Mouse (Mus musculus) testis, adult 2 months (tissue): ENCODE data around the gene Tomm20l. TPM values are rescaled to one million over a fixed set of nuclear protein-coding genes. Genes with fewer than 3 reads are reported as not detected.
A peak's percentile ranks its signal among the peaks of the same experiment; 100 is the strongest.

Experiments used
- H3K27ac ChIP-seq: fragments of 200-500 bp; 2 replicates; pipeline ENCODE4 v1.5.1; 2012; ENCODE audit warnings: low read depth, low read length; ENCODE audit not compliant: control insufficient read depth, insufficient read depth
- H3K27me3 ChIP-seq: fragments of 200-500 bp; 2 replicates; pipeline ENCODE4 v1.6.1; 2012; ENCODE audit warnings: mild to moderate bottlenecking, low read length, moderate library complexity; ENCODE audit not compliant: control insufficient read depth, insufficient read depth
- H3K36me3 ChIP-seq: fragments of 200-500 bp; 2 replicates; pipeline ENCODE4 v1.6.1; 2012; ENCODE audit warnings: mild to moderate bottlenecking, low read length; ENCODE audit not compliant: control insufficient read depth, insufficient read depth
- H3K4me1 ChIP-seq: fragments of 200-500 bp; 2 replicates; pipeline ENCODE4 v1.6.1; 2012; ENCODE audit warnings: low read length; ENCODE audit not compliant: control insufficient read depth, insufficient read depth
- H3K4me3 ChIP-seq: fragments of 200-500 bp; 2 replicates; pipeline ENCODE4 v1.5.1; 2012; ENCODE audit warnings: low read depth, mild to moderate bottlenecking, low read length, moderate library complexity, mixed read lengths; ENCODE audit not compliant: control insufficient read depth
- CTCF ChIP-seq: fragments of 200-500 bp; IDR thresholded peaks from 2 replicates; pipeline ENCODE4 v1.5.1; 2012; ENCODE audit warnings: low read depth, mild to moderate bottlenecking, inconsistent platforms, low read length, moderate library complexity; ENCODE audit not compliant: control insufficient read depth, insufficient read depth, insufficient replicate concordance
- POLR2A ChIP-seq: fragments of 200-500 bp; IDR thresholded peaks from 2 replicates; pipeline ENCODE4 v1.6.1; 2012; ENCODE audit warnings: low read depth, mild to moderate bottlenecking, inconsistent platforms, low read length, moderate library complexity; ENCODE audit not compliant: control insufficient read depth
- polyA plus RNA-seq: library from polyadenylated mRNA; depleted of rRNA; stranded (reverse); fragments of >200 nt; gene quantifications from 2 replicates; pipeline ENCODE4 v1.2.3, GENCODE M21; 2012

The Tomm20l gene
- polyA plus RNA-seq, 1 experiment, result 48.0 TPM

GRCm38 (mm10) chr12:71137686-71138085 lies 26.5 kb downstream of the Tomm20l start:
- Histone ChIP-seq H3K27me3 (no peaks in the 10 kb centered on the region), H3K4me1 (peaks cover 2% of the 10 kb centered on the region), H3K4me3 (peak overlapping the region; percentile 83), H3K27ac (peak overlapping the region; percentile 22; the same call in 1 of the 2 replicates), H3K36me3 (peaks cover 5% of the 10 kb centered on the region)
- TF ChIP-seq POLR2A, result no peak
- TF ChIP-seq CTCF, result no peak

DNA sequence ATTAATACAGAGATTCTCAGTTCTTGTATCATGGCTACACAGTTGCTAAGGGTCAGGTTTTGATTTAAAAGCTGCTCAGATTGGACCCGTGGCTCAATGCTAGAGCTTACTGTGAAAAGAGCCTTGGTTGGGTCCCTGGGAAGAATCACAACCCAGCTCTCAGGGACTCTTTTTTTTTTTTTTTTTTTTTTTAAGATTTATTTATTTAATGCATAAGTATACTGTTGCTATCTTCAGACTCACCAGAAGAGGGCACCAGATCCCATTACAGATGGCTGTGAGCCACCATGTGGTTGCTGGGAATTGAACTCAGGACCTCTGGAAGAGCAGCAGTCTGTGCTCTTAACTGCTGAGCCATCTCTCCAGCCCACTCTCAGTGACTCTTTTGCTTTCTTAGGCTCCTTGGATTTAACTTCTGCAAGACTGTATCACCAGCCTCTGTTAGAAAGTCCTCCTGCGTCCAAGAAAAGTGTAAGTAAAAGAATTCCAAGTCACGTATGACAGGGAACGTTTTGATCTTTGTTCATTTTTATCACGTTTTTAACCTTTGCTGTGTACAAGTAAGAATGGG lies 28.1 kb downstream of the Tomm20l start:
- H3K27me3 ChIP-seq, result no peaks in the 10 kb centered on the region
- H3K36me3 ChIP-seq, result peaks cover 7% of the 10 kb centered on the region
- H3K4me1 ChIP-seq, result peaks cover 2% of the 10 kb centered on the region
- no peak overlapping the region for H3K4me3 ChIP-seq
- TF ChIP-seq POLR2A (no peak), CTCF (no peak)
- H3K27ac ChIP-seq, result no peak overlapping the region

- Histone ChIP-seq H3K27me3 (no peaks in the 10 kb centered on the region), H3K36me3 (peaks cover 7% of the 10 kb centered on the region), H3K27ac (no peak overlapping the region), H3K4me3 (no peak overlapping the region), H3K4me1 (peaks cover 2% of the 10 kb centered on the region)
- TF ChIP-seq POLR2A (no peak), CTCF (no peak)
Measured at GRCm38 (mm10) chr12:71141189-71141588, 30.0 kb downstream of the Tomm20l start.

DNA sequence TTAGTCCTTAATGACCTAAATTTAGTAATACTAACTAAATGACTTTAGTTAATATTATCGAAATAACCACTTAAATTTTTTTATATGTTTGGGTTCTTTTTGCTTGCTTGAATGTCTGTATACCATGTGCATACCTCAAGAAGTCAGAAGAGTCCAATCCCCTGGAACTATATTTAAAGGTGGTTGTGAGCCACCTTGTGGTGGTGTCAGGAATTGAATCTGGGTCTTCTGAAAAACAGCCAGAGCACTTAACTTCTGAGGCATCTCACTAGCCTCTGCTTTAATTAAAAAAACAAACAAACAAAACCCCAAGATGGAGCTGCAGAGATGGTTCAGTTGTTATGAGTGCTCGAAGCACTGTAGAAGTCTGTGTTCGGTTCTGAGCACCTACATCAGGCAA lies 36.4 kb downstream of the Tomm20l start:
- Histone ChIP-seq H3K4me1 (no peaks in the 10 kb centered on the region), H3K27ac (no peak overlapping the region), H3K27me3 (no peaks in the 10 kb centered on the region), H3K36me3 (peaks cover 1% of the 10 kb centered on the region), H3K4me3 (no peak overlapping the region)
- TF ChIP-seq POLR2A (no peak), CTCF (no peak)

DNA sequence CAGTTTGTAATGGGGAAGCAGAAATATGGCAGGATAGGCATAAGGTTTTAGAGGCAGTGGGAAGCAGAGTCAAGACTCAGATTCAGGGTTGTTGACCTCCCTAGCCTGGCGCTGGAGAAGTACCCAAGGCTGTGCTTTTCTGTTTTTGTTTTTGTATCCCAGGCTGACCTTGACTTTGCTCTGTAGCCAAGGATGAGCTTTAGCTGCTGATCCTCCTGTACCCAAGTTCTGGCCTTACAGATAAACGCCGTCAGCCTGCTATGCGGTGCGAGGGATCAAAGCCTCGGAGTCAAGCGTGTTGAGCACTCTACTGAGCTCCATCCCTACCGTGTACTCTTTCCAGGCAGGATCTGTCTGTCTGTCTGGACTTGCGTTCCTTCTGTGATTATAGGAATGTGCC lies 37.6 kb downstream of the Tomm20l start:
- Histone ChIP-seq H3K36me3 (no peaks in the 10 kb centered on the region; the same call in none of the 2 replicates), H3K4me1 (no peaks in the 10 kb centered on the region), H3K4me3 (no peak overlapping the region), H3K27me3 (no peaks in the 10 kb centered on the region), H3K27ac (no peak overlapping the region)
- TF ChIP-seq CTCF (no peak), POLR2A (no peak)

- H3K4me3 ChIP-seq, result no peak overlapping the region
- no peaks in the 10 kb centered on the region for H3K4me1 ChIP-seq
- H3K36me3 ChIP-seq, result no peaks in the 10 kb centered on the region; the same call in none of the 2 replicates
- H3K27ac ChIP-seq, result no peak overlapping the region
- no peaks in the 10 kb centered on the region for H3K27me3 ChIP-seq
- TF ChIP-seq POLR2A, result no peak
- TF ChIP-seq CTCF, result no peak
Measured at GRCm38 (mm10) chr12:71149456-71149855, 38.2 kb downstream of the Tomm20l start.

- H3K36me3 ChIP-seq, result no peaks in the 10 kb centered on the region; the same call in none of the 2 replicates
- H3K27me3 ChIP-seq, result no peaks in the 10 kb centered on the region
- no peak overlapping the region for H3K4me3 ChIP-seq
- no peak overlapping the region for H3K27ac ChIP-seq
- TF ChIP-seq CTCF, result no peak
- TF ChIP-seq POLR2A, result no peak
- no peaks in the 10 kb centered on the region for H3K4me1 ChIP-seq
Measured at GRCm38 (mm10) chr12:71150167-71150566, 38.9 kb downstream of the Tomm20l start.

- Histone ChIP-seq H3K36me3 (peaks cover 1% of the 10 kb centered on the region; the same call in 1 of the 2 replicates), H3K27ac (no peak overlapping the region), H3K4me1 (no peaks in the 10 kb centered on the region), H3K4me3 (no peak overlapping the region), H3K27me3 (no peaks in the 10 kb centered on the region)
- TF ChIP-seq POLR2A, result no peak
- no peak for TF ChIP-seq CTCF
Measured at GRCm38 (mm10) chr12:71154979-71155378, 43.8 kb downstream of the Tomm20l start.
